Mouse (Mus musculus): ENCODE data around the gene Tnfrsf13b.

Tnfrsf13b gene

GRCm38 (mm10) chr11:61126606-61127355 is at the start of gene Tnfrsf13b:
Gene Tnfrsf13b (plus strand): TSS chr11:61126755.
- ATAC-seq (ENCODE audit: low TSS enrichment), result no peak

DNA sequence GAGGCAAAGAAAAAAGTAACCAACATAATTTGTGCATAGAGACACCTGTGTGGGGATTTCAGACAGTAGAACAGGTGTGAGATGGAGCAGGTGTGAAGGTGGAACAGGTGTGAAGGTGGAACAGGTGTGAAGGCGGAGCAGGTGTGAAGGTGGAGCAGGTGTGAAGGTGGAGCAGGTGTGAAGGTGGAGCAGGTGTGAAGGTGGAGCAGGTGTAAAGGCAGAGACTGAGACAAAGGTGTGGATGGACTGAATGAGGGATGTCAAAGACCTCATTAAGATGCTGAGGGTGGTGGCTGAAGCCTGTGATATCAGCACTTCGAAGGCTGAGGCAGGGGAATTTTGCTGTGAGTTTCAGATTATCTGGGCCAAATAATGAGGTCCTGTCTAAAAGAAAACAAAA is 44.9 kb upstream of the Tnfrsf13b start:
- ATAC-seq (ENCODE audit: low TSS enrichment), result no peak

DNA sequence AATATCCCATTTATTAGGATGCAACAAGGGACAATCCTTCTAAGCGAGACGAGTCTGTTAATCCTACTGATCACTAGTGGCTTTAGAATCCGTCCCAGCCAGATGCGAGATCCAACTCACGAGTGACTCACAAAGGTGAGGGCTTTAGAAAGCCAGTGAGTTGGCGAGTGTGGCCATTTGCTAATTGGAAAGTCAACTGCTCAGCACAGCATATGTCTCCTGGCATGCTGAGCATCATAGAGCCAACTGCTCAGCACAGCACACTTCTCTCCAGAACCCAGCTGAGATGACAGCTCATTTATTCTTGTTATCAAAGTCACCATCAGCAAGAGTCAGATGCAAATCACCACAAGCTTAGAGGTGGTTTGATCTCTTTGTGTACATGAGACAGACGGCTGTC is 36.4 kb upstream of the Tnfrsf13b start:
- ATAC-seq (ENCODE audit: low TSS enrichment), result no peak

GRCm38 (mm10) chr11:61091192-61091591 is 35.4 kb upstream of the Tnfrsf13b start:
- ATAC-seq (ENCODE audit: low TSS enrichment), result no peak

DNA sequence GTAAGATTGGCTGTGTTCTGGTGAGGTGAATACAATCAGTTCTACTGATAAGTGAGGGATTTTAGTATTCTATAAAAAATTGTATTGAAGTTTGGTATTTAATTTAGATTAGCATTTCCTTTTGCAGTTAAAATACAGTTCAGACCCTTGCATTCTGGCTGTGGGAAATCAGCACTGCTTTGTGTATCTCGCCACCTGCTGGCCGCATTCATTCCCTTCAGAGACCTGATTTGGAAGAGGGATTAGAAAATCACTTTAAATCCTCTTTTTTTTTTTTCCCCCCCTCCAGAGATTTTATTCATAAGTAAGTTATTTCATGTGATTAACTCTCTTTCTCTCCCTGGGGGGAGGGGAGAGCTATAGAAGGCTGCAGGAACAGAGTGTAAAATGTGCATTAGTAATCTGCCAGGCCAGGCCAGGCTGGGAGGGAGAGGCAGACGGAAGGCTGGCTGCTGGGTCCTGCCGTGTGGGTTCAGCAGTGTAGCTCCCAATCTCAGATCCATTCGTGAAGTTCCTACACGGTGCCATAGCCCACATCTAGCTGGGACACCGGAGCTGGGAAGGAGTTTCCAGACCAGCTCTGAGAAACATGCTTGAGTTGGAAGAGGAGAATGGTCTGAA is 34.8 kb upstream of the Tnfrsf13b start:
- no peak for ATAC-seq (ENCODE audit: low TSS enrichment)

GRCm38 (mm10) chr11:61098046-61098445 is 28.5 kb upstream of the Tnfrsf13b start:
- no peak for ATAC-seq (ENCODE audit: low TSS enrichment)

- ATAC-seq (ENCODE audit: low TSS enrichment), result no peak
Observed at GRCm38 (mm10) chr11:61102397-61103339, 23.9 kb upstream of the Tnfrsf13b start.

DNA sequence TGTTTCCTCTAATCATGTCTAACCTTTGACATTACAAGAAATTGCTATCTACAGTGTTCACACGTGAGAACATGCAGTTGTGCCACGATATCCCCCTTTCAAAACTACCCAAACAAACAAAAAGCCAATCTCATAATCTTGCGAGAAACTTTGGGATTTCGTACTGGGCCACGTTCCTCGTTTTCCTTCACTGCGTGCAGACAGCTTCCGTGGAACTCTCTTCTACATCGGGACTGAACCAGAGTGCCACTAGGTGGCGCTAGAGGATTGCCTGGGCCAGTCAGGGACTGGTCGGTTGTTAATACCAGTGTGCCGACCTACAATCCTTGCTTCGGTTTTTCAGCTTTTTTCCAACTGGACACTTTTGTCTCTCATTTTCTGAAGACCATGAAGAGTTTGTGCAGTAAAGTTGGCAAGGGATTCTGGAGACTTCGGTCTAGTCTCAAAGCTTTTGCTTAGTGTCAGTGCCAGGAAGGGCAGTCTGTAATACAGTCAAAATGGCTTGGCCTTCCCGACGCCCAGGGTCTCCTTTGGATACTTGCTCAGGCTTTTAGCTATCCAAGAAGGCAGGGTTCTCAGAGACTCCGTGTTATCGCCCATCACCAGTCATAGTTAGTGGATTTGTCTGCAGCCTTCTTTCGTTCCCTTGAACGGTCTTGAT is 22.2 kb upstream of the Tnfrsf13b start:
- peak; percentile 80; the same call in 1 of the 2 replicates for ATAC-seq (ENCODE audit: low TSS enrichment)

DNA sequence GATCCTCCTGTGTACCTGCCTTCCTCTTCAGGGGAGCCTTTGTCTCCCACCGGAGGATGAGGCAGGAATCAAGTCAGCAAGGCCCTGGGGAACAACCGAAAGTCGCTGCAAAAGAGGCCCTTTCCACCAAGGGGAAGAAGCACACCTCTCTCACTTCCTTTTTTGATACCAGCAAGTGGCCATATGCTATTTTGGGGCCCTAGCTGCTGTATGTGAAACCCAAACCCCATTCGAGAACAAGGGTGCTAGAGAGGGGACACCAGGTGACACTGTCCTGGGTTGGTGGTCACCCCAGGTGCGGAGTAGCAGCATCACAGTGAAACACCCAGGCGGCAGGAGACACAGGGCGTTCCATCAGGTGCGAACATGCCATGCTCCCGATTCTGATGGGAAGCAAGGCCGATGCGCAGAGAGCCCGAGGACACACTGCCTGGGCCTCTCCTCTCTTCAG is 17.6 kb upstream of the Tnfrsf13b start:
- ATAC-seq (ENCODE audit: low TSS enrichment), result no peak

DNA sequence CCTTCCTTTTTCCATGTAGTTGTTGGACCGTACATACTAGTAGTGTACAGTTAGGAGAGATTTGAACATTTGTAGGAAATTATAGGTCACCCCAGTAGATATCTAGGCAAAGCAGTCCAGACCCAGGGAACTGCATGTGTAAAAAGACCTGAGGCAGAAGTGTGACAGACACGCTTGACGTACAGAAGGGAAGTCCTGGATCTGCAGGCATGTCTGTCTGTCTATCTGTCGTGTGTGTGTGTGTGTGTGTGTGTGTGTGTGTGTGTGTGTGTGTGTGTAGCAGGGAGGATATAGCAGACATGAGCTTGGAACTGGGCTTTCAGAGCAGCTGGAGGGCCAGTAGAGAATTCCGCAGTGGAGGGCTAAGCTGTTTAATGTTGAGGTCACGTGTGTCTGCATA is 16.8 kb upstream of the Tnfrsf13b start:
- ATAC-seq (ENCODE audit: low TSS enrichment), result no peak

DNA sequence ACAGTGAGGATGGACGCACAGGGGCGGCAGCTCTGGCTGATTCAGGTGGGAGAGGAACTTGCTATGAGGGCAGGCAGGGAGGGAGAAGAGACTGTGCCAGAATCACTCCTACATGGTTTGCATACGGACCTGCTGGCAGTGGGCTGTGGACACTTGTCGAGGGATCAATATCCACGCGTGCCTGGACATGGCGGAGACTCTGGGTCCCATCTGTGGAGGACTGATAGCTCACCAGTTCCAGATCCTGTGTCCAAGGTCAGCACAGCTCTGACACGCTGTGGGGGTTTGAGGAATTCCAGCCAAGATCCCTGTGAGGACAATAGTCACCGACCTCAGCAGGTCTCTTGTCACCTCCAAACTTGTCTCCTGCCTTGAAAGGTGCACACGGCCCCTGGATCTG is 16.4 kb upstream of the Tnfrsf13b start:
- no peak for ATAC-seq (ENCODE audit: low TSS enrichment)

DNA sequence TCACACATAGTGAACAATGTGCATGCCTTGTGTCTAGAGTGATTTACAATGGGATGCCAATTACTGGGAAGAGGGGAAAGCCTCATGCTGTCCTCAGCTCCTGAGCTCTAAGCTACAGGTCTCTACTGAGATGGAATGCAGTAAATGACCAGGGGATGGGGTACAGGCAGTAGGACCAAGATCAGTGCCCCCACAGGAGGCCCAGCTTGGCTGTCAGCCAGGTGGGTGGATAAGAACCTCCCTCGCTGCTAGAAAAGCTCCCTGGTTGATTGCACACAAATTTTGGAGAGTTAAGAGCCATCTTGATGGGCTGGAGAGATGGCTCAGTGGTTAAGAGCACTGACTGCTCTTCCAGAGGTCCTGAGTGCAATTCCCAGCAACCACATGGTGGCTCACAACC is 15.6 kb upstream of the Tnfrsf13b start:
- ATAC-seq (ENCODE audit: low TSS enrichment), result no peak

DNA sequence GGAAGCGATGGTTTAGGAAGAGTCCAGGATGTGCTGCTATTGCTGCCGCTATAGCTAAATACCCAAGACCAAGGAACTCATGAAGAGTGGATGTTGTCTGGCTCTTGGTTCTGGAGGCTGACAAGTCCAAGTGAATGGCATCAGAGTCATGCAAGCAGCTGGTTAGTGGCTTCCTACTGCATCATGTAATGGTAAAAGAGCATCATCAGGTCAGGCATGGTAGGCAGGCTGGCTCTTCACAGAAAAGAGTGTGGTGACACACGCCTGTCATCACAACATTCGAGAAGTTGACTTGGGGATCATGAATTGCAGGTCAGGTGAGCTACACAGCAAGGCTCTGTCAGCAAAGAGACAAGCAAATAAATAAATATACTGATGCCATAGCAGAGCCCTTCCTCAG is 15.1 kb upstream of the Tnfrsf13b start:
- no peak for ATAC-seq (ENCODE audit: low TSS enrichment)

DNA sequence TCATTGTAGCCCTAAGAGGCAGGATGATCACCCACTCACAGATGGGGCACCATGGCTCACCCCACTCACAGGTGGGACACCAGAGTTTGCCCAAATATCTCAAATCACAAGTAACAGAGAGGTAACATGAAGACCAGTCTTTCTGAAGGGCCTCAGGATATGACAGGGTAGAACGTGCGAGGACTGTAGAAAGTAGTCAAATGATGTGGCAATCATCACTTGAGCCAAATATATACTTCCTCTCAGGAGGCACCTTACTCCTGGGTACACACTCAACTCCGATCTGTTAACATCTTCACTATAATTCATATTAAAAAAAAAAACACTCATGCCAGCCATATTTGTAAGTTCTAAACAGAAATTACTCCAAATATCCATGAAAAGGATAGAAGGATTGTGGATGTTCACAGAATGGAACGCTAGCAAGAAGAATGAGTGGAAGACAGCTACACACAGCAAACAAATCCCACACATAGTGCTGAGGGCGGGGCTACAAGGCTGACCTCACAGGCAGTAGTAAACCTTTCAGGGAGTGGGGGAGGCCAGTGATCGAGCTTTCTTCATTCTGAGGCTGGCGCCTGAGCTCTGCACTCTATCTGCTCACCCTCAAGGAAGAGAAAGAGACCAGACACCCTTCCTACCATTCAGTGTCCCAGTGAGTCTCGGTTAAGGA is 14.1 kb upstream of the Tnfrsf13b start:
- ATAC-seq (ENCODE audit: low TSS enrichment), result no peak

GRCm38 (mm10) chr11:61116226-61116625 is 10.3 kb upstream of the Tnfrsf13b start:
- ATAC-seq (ENCODE audit: low TSS enrichment), result no peak

GRCm38 (mm10) chr11:61119996-61120583 is 6.5 kb upstream of the Tnfrsf13b start:
- no peak for ATAC-seq (ENCODE audit: low TSS enrichment)

DNA sequence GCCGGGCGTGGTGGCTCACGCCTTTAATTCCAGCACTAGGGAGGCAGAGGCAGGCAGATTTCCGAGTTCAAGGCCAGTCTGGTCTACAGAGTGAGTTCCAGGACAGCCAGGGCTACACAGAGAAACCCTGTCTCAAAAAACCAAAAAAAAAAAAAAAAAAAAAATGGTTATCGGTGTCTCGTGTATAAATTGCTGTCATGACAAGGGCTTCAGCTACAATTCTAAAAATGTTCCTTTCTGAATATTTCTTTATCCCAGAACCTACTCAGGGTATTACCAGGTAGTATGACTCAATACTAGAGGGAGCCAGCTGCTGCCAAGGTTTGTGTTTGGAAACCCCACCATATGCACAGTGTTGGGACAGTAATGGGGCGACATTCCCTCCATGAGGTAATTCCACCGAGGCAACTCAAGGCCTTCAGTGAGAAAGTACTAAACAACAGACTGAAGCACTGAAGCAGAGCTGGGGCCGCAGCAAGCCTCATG is 4.2 kb upstream of the Tnfrsf13b start:
- no peak for ATAC-seq (ENCODE audit: low TSS enrichment)

DNA sequence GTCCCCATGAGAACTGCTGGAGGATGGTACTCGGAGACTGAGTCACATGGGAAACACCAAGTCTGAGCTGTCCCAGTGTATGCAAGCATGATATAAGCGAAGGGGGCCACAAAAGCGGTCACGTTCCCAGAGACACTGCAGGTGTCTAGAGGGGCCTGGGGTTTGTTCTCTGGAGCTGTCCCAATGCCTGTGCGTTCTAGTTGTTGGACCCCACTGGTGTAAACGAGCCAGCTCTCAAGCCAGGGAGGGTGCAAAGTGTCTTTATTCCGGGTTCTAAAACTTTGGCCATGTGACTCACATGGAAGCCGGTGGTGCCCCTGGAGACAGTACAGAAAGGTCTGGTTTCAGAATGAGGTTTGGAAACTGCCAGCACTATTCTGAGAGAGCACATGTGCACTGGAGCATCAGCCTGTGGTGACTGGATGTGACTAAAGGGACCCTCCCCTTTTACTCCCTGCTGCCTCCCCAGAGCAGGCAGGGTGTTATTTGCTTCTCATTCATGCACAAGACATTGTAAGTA is 3.7 kb upstream of the Tnfrsf13b start:
- ATAC-seq (ENCODE audit: low TSS enrichment), result no peak

DNA sequence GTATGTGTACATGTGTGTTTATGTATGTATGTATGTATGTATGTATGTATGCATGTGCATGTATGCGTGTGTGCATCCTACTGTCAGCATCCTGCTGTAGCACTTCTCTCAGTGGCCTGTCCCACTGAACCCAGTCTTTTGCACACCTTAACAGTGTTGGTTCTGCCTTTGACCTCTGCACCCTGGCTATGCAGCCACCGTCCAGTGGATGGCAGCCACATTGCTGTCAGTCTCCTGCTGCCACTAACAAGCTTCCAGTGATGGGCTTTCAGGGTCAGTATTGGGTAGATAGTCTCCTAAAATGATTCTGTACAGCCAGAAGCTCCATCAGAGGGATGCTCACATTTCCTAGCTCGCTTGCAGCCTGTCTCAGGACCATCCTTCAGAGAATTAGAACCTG is 2.7 kb upstream of the Tnfrsf13b start:
- ATAC-seq (ENCODE audit: low TSS enrichment), result no peak

GRCm38 (mm10) chr11:61125970-61126369 is 585 bp upstream of the Tnfrsf13b start:
- no peak for ATAC-seq (ENCODE audit: low TSS enrichment)
